Mouse (Mus musculus): ENCODE results near the gene Cldn8. TPM values are rescaled to one million over a fixed set of nuclear protein-coding genes. Genes with fewer than 3 reads are reported as not detected.

Cldn8 gene
- not detected for total RNA-seq (2021)
- long read RNA-seq, experiment 1, result 0 reads
- long read RNA-seq, experiment 2, result 0 reads

DNA sequence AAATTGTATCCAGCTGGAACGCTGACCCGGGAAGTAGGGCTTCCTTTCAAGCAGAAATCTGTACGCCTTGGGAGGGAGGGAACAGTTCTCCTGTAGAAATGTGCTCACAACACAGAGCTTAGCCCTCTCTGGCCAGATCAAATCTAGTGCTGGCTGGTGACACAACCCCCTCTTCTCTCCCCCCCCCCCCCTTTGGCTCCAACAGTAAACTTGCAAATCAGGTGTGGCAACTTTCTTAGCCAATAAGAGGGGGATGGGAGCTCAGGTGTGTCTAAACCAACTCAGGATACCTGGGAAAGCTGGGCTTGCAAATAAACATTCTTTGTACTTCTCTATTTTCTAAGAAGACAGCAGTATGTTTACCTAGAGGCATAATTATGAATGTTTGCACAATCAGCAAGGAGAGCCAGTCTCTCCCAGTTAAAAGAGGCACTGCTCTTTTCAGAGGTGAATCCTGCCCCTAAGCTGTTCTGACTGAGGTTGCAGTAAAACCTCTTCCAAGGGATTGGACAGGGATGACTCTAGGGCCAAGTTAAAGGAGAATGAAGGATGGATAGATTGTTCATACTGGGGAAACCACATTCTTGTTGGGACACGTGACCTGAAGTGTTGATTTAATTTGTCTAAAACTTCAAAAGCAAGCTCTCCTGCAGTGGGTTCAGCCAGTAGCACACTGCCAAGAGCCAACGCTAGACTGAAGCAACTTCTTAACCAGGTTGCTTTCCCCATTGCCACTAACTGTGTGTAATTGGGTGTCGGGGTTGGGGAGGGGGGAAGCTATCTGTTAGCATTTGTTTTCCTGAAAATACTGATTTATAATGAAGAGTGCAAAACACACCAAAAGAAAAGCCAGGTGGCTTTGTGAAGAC lies at the start of gene Cldn8:
Cldn8 (minus strand) TSS at position 139 of the 869 bp plus-strand sequence.
- intact Hi-C loops (cut with DNase I), result no loop called here
- no peak for TF ChIP-seq CTCF (IDR thresholded peaks at IDR 0.05)

GRCm38 (mm10) chr16:88612712-88613111 lies 49.7 kb upstream of the Cldn8 start:
- Histone ChIP-seq H3K4me3 (no peak overlapping the region), H3K27ac (no peak overlapping the region)
- no peak for DNase-seq
- TF ChIP-seq CTCF (IDR thresholded peaks at IDR 0.05), result no peak
- intact Hi-C loops (cut with DNase I), result no loop called here

More for the DNA sequence above, at the start of gene Cldn8:
- H3K4me3 ChIP-seq, result no peak within 1 kb of the TSS
- DNase-seq, result no peak
- no peak within 1 kb of the TSS for H3K27ac ChIP-seq

GRCm38 (mm10) chr16:88611922-88612321 lies 48.9 kb upstream of the Cldn8 start, which contains the start of gene Krtap24-1:
Krtap24-1 (minus strand) TSS chr16:88612279.
- intact Hi-C loops (cut with DNase I), result no loop called here
- H3K27ac ChIP-seq, result no peak within 1 kb of the TSS
- no peak for TF ChIP-seq CTCF (IDR thresholded peaks at IDR 0.05)
- DNase-seq, result no peak
- H3K4me3 ChIP-seq, result no peak within 1 kb of the TSS

- Histone ChIP-seq H3K27ac (no peak overlapping the region), H3K4me3 (no peak overlapping the region)
- no peak for DNase-seq
- no peak for TF ChIP-seq CTCF (IDR thresholded peaks at IDR 0.05)
- intact Hi-C loops (cut with DNase I), result no loop called here
Observed at GRCm38 (mm10) chr16:88604570-88604969, 41.6 kb upstream of the Cldn8 start.

GRCm38 (mm10) chr16:88602464-88602863 lies 39.5 kb upstream of the Cldn8 start:
- no peak for TF ChIP-seq CTCF (IDR thresholded peaks at IDR 0.05)
- H3K27ac ChIP-seq, result no peak overlapping the region
- H3K4me3 ChIP-seq, result no peak overlapping the region
- intact Hi-C loops (cut with DNase I), result no loop called here
- no peak for DNase-seq

DNA sequence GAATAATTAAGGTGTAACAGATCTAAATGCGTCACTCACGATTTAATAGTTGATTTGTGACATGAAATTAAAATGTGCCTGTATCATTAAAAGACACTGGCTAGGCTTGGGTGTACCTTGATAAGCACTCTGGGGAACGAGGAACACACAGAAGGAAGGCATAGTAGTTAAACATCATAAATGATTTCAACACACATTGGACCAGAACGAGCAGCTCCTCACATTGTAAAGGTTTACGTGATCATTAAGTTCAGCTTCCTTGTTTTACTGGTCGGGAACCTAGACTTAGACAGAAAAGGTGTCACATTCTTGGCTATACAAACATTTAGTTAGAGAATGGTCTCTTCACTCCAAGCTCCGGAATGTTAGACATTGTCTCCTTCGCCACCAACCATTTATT lies 37.3 kb upstream of the Cldn8 start:
- no peak for DNase-seq
- no peak for TF ChIP-seq CTCF (IDR thresholded peaks at IDR 0.05)
- H3K27ac ChIP-seq, result no peak overlapping the region
- H3K4me3 ChIP-seq, result no peak overlapping the region
- intact Hi-C loops (cut with DNase I), result no loop called here

GRCm38 (mm10) chr16:88599504-88600237 lies 36.7 kb upstream of the Cldn8 start:
- intact Hi-C loops (cut with DNase I), result no loop called here
- H3K27ac ChIP-seq, result no peak overlapping the region
- no peak for DNase-seq
- H3K4me3 ChIP-seq, result no peak overlapping the region
- no peak for TF ChIP-seq CTCF (IDR thresholded peaks at IDR 0.05)

GRCm38 (mm10) chr16:88592758-88593157 lies 29.8 kb upstream of the Cldn8 start:
- DNase-seq, result peak; percentile 21
- intact Hi-C loops (cut with DNase I), result loop anchor here (5.0 kb wide), 1 partner anchor 200 kb away; no protein-coding TSS in a partner anchor
- no peak overlapping the region for H3K4me3 ChIP-seq
- no peak overlapping the region for H3K27ac ChIP-seq
- peak; percentile 62 for TF ChIP-seq CTCF (IDR thresholded peaks at IDR 0.05)

DNA sequence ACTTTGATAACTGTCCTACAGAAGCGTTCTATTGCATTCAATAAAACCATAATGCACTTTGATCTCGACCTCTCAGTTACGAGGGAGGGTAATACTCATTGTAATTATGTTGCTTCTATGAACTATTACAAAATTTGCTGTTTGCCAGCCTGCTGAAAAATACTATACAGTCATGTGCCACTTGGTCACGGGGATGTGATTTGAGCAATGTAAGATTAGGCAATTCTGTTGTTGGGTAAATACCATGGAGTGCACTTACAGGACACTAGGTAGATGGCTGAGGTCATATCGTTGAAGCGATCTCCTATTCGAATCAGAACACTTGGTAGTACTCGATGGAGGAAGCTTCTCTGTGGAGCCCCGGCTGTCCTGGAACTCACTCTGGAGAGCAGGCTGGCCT lies 20.4 kb upstream of the Cldn8 start:
- no peak for TF ChIP-seq CTCF (IDR thresholded peaks at IDR 0.05)
- intact Hi-C loops (cut with DNase I), result no loop called here
- H3K27ac ChIP-seq, result no peak overlapping the region
- DNase-seq, result no peak
- H3K4me3 ChIP-seq, result no peak overlapping the region

GRCm38 (mm10) chr16:88575885-88576679 lies 13.1 kb upstream of the Cldn8 start:
- DNase-seq, result no peak
- no peak overlapping the region for H3K4me3 ChIP-seq
- no peak overlapping the region for H3K27ac ChIP-seq
- no peak for TF ChIP-seq CTCF (IDR thresholded peaks at IDR 0.05)
- intact Hi-C loops (cut with DNase I), result no loop called here

GRCm38 (mm10) chr16:88572904-88573404 lies 10.0 kb upstream of the Cldn8 start:
- no peak overlapping the region for H3K4me3 ChIP-seq
- DNase-seq, result no peak
- H3K27ac ChIP-seq, result no peak overlapping the region
- intact Hi-C loops (cut with DNase I), result no loop called here
- no peak for TF ChIP-seq CTCF (IDR thresholded peaks at IDR 0.05)

DNA sequence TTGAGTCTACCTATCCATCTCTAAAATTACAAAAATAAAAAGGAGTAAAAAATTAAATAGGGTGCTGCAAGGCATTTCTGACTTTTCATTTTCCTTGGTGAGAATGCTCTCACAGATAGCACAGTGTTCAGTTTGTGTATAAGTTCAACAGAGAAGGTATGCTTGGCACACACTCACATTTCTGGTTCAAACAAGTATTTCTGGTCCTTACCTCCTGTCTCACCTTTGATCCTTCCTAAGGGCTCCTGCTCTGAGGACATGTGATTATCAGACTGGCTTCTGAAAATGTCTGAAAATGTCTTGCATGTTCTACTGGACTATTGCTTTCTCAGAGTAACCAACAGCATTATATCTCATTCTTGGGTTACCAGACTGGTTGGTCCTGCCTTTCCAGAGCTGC lies 7.2 kb upstream of the Cldn8 start:
- Histone ChIP-seq H3K27ac (no peak overlapping the region), H3K4me3 (no peak overlapping the region)
- intact Hi-C loops (cut with DNase I), result no loop called here
- TF ChIP-seq CTCF (IDR thresholded peaks at IDR 0.05), result no peak
- DNase-seq, result no peak

Data from gastrocnemius, adult 2 months (tissue).